Mouse (Mus musculus): Measurements from ENCODE around the gene Camta1. TPM values are rescaled to one million over a fixed set of nuclear protein-coding genes. Genes with fewer than 3 reads are reported as not detected.

Camta1 gene
- polyA plus RNA-seq, 1 experiment from 2014 or later: 83.5 TPM

DNA sequence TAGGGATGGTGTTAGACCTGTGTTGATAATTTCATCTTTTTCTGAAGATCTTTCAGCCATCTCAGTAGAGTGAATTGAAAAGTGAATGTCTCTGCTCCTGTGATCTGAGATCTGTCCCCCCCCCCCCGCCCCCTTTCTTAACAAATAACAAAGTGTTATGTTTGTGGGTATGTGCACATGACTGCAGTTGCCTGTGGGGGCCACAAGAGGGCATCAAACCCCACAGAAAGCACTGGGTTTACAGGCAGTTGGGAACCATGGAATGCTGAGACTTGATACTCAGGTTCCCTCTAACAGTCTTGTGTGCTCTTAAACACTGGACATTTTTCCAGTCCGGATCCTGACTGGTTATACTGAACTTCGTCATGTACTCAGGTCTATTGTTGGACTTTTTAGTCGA, 350.6 kb downstream of the Camta1 start:
- Histone ChIP-seq H3K4me1 (ENCODE audit: insufficient read depth, low read length) (no peaks in the 10 kb centered on the region), H3K4me2 (replicated peaks; ENCODE audit: low read depth, low read length) (no peak overlapping the region), H3K9me3 (ENCODE audit: low read length) (peaks cover 3% of the 10 kb centered on the region; the same call in 1 of the 2 replicates), H3K27me3 (ENCODE audit: insufficient read depth, low read length) (no peaks in the 10 kb centered on the region), H3K4me3 (ENCODE audit: low read length) (no peak overlapping the region), H3K36me3 (ENCODE audit: insufficient read depth, low read length) (no peaks in the 10 kb centered on the region), H3K27ac (ENCODE audit: low read length) (no peak overlapping the region), H3K9ac (replicated peaks; ENCODE audit: low read length) (no peak overlapping the region)
- ATAC-seq (ENCODE audit: low FRiP score, low TSS enrichment): no peak
- WGBS: 85% methylated on average over 4 of the region's 4 CpGs

DNA sequence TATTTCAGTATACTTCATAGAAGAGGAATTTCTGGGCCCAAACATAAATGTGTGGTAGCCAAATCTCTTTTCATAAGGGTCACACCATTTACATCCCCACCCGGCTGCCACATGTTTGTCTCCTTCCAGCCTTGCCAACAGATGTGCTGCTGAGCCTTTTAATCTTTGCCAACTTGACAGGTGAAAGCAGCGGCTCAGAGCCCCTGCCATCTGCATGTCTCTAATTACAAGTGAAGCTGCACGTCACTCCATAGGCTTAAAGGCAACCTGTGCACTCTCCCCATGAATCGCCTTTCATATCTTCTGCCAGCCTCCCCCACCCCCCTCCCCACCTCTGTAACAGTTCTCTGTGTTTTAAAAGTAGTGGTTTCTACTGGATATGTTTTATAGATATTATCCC, 351.3 kb downstream of the Camta1 start:
- Histone ChIP-seq H3K4me3 (ENCODE audit: low read length) (no peak overlapping the region), H3K4me1 (ENCODE audit: insufficient read depth, low read length) (no peaks in the 10 kb centered on the region), H3K36me3 (ENCODE audit: insufficient read depth, low read length) (no peaks in the 10 kb centered on the region), H3K9ac (replicated peaks; ENCODE audit: low read length) (no peak overlapping the region), H3K4me2 (replicated peaks; ENCODE audit: low read depth, low read length) (no peak overlapping the region), H3K27me3 (ENCODE audit: insufficient read depth, low read length) (no peaks in the 10 kb centered on the region), H3K9me3 (ENCODE audit: low read length) (0 out of 2 replicates have a peak, but pooled peaks cover 3% of the 10 kb centered on the region), H3K27ac (ENCODE audit: low read length) (no peak overlapping the region)
- ATAC-seq (ENCODE audit: low FRiP score, low TSS enrichment): no peak
- 40% methylated on average over 4 of the region's 4 CpGs for WGBS

DNA sequence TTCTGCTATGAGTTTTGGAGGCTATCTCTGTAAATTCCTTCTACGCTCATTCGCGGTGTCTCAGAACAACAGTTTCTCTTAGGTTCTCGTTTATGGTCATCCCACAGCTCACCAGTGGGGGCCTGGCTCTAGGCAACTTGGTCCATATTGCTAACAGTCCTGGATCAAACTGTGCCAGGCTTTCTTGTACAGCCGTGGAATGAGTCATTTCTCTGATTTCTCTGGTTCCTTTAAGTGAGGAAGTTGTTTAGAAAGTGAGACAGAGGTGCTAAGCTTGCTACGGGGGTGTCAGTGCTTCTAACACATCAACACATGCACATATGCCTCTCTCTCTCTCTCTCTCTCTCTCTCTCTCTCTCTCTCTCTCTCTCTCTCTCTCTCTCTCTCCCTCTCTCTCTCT, 355.0 kb downstream of the Camta1 start:
- peaks cover 3% of the 10 kb centered on the region; the same call in 1 of the 2 replicates for H3K9me3 ChIP-seq (ENCODE audit: low read length)
- no peak overlapping the region for H3K27ac ChIP-seq (ENCODE audit: low read length)
- H3K4me1 ChIP-seq (ENCODE audit: insufficient read depth, low read length): no peaks in the 10 kb centered on the region
- no peaks in the 10 kb centered on the region for H3K27me3 ChIP-seq (ENCODE audit: insufficient read depth, low read length)
- H3K36me3 ChIP-seq (ENCODE audit: insufficient read depth, low read length): no peaks in the 10 kb centered on the region
- no peak overlapping the region for H3K9ac ChIP-seq (replicated peaks; ENCODE audit: low read length)
- H3K4me2 ChIP-seq (replicated peaks; ENCODE audit: low read depth, low read length): no peak overlapping the region
- no peak for ATAC-seq (ENCODE audit: low FRiP score, low TSS enrichment)
- 66% methylated on average over 6 of the region's 6 CpGs for WGBS
- no peak overlapping the region for H3K4me3 ChIP-seq (ENCODE audit: low read length)

DNA sequence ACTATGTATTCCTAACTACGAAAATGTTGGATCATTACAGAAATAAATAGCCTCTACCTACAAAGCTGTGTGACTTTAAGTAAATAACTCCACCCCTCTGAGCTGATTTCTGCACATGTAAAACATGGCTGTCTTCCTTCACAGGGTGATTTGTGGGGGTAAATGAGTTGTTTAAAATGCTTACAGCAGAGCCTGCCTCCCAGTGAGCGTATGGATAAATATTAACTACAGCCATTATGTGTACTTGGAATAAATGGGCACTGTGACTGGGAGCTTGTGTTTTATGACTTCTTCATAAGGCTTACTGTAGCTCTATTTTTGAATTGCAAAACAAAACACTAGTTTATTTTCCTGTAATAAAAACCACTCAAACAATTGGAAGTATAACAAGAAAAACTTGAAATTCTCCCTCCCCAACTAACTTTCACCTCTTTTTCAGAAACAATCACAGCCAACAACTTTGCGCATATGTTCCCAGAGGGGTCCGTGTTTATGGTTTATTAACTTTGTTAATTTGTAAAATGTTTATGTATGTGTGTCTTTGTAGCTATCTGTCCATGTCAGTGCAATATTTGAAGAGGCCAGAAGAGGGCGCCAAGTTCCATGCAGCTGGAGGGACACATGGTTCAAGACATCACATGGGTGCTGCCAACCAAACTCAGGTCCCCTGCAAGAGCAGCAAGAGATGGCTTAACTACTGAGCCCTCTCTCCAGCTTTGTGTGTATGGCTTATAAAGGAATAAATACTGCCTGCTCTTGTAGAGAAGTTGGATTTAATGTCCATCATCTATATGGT, 363.0 kb downstream of the Camta1 start:
- ATAC-seq (ENCODE audit: low FRiP score, low TSS enrichment): peak; percentile 44; the same call in 1 of the 2 replicates
- Histone ChIP-seq H3K9me3 (ENCODE audit: low read length) (peaks cover 5% of the 10 kb centered on the region), H3K9ac (replicated peaks; ENCODE audit: low read length) (no peak overlapping the region), H3K4me1 (ENCODE audit: insufficient read depth, low read length) (peaks cover 7% of the 10 kb centered on the region; the same call in 1 of the 2 replicates), H3K4me3 (ENCODE audit: low read length) (no peak overlapping the region), H3K4me2 (replicated peaks; ENCODE audit: low read depth, low read length) (no peak overlapping the region), H3K27ac (ENCODE audit: low read length) (no peak overlapping the region), H3K36me3 (ENCODE audit: insufficient read depth, low read length) (no peaks in the 10 kb centered on the region), H3K27me3 (ENCODE audit: insufficient read depth, low read length) (no peaks in the 10 kb centered on the region)
- WGBS: 66% methylated on average over 5 of the region's 5 CpGs

DNA sequence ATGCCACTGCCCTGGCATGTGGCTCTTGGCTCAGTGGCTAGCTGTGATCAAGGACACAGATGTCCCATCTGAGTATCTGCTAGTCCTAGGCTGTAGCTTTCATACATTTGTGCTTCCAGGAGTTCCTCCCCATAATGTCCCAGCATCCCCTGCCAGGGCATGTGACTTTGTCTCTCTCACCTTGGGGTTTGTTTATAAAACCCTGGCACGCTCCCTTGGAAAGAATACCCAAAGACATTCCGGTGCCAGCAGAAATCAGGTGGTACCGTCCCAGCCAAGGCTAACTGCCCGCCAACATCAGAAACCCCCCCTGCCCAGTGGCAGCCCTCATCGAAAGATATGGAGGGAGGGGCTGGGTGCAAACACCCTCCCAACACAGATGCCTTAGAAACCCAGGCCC, 365.1 kb downstream of the Camta1 start:
- Histone ChIP-seq H3K4me2 (replicated peaks; ENCODE audit: low read depth, low read length) (no peak overlapping the region), H3K4me3 (ENCODE audit: low read length) (no peak overlapping the region), H3K4me1 (ENCODE audit: insufficient read depth, low read length) (peaks cover 11% of the 10 kb centered on the region), H3K9me3 (ENCODE audit: low read length) (peaks cover 5% of the 10 kb centered on the region; the same call in 1 of the 2 replicates), H3K9ac (replicated peaks; ENCODE audit: low read length) (no peak overlapping the region), H3K36me3 (ENCODE audit: insufficient read depth, low read length) (no peaks in the 10 kb centered on the region), H3K27me3 (ENCODE audit: insufficient read depth, low read length) (no peaks in the 10 kb centered on the region), H3K27ac (ENCODE audit: low read length) (no peak overlapping the region)
- no peak for ATAC-seq (ENCODE audit: low FRiP score, low TSS enrichment)
- 88% methylated on average over 5 of the region's 5 CpGs for WGBS

DNA sequence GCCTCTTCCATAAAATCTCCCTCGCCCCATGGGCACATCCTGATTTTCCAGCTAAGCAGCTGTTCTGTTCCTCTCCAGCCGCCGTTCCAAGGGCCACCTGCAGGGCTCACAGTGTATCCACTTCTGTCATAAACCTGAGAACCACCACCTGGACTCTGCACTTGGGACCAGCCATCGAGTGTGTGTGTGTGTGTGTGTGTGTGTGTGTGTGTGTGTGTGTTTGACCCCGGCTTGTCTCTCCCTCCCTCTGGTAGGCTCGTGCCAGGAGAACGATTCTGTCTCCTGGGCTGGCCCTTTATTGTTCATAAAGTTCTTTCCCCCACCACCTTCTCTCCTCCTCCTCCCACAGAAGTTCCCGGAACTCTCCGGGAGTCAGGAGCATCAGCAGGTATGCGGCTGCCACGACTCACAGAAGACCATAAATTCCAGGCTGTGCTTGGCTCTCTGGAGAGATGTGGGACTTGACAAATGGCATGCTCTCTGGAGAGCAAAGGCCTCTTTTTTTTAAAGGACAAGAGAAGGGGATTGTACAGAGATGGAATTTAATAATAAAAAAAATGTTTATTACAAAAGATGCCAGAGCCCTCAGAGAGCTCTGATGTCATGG, 366.3 kb downstream of the Camta1 start:
- Histone ChIP-seq H3K9ac (replicated peaks; ENCODE audit: low read length) (no peak overlapping the region), H3K9me3 (ENCODE audit: low read length) (peaks cover 5% of the 10 kb centered on the region; the same call in 1 of the 2 replicates), H3K4me3 (ENCODE audit: low read length) (no peak overlapping the region), H3K27ac (ENCODE audit: low read length) (no peak overlapping the region), H3K4me2 (replicated peaks; ENCODE audit: low read depth, low read length) (no peak overlapping the region), H3K27me3 (ENCODE audit: insufficient read depth, low read length) (no peaks in the 10 kb centered on the region), H3K36me3 (ENCODE audit: insufficient read depth, low read length) (no peaks in the 10 kb centered on the region), H3K4me1 (ENCODE audit: insufficient read depth, low read length) (peaks cover 11% of the 10 kb centered on the region)
- 13% methylated on average over 11 of the region's 11 CpGs for WGBS
- ATAC-seq (ENCODE audit: low FRiP score, low TSS enrichment): peak; percentile 75

DNA sequence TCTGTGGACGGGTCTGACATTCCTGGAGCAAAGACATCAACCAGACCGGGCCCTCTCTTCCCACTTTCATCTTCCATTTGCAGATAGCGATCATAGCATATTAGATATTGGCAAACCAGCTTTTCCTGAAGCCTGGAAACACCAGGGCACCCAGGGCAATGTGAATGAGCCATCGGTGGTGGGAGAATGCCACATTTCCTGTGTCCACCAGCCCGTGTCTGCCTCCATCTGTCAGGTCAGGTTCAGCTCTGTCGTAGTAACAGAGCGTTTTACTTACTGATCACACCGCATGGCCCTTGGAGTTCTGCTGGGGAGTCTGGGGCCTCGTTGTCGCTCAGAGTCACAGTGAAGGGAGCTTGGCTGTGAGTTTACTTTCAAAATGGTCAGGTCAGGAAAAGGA, 368.9 kb downstream of the Camta1 start:
- Histone ChIP-seq H3K27me3 (ENCODE audit: insufficient read depth, low read length) (no peaks in the 10 kb centered on the region), H3K4me1 (ENCODE audit: insufficient read depth, low read length) (peaks cover 11% of the 10 kb centered on the region), H3K4me3 (ENCODE audit: low read length) (no peak overlapping the region), H3K9ac (replicated peaks; ENCODE audit: low read length) (no peak overlapping the region), H3K27ac (ENCODE audit: low read length) (no peak overlapping the region), H3K4me2 (replicated peaks; ENCODE audit: low read depth, low read length) (no peak overlapping the region), H3K9me3 (ENCODE audit: low read length) (no peaks in the 10 kb centered on the region), H3K36me3 (ENCODE audit: insufficient read depth, low read length) (no peaks in the 10 kb centered on the region)
- WGBS: 39% methylated on average over 10 of the region's 10 CpGs
- no peak for ATAC-seq (ENCODE audit: low FRiP score, low TSS enrichment)

DNA sequence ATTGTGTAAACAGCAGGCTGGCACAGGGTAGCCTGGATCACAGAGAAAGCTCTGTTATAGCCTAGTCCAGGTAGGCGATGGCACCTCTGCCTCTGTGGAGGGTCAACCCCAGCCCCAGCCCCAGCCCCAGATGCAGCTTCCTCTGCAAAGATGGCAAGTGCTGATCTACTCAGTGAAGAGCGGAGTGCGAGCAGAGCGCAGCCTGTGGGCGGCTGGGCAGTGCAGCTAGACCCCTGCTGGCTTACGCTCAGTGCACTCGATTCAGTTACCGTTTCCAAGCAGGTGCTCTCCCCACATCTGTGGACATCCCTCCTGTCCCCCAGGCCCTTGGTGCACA, 377.7 kb downstream of the Camta1 start:
- H3K9ac ChIP-seq (replicated peaks; ENCODE audit: low read length): no peak overlapping the region
- no peaks in the 10 kb centered on the region for H3K4me1 ChIP-seq (ENCODE audit: insufficient read depth, low read length)
- H3K4me3 ChIP-seq (ENCODE audit: low read length): no peak overlapping the region
- no peaks in the 10 kb centered on the region for H3K9me3 ChIP-seq (ENCODE audit: low read length)
- 48% methylated on average over 8 of the region's 8 CpGs for WGBS
- ATAC-seq (ENCODE audit: low FRiP score, low TSS enrichment): no peak
- H3K36me3 ChIP-seq (ENCODE audit: insufficient read depth, low read length): no peaks in the 10 kb centered on the region
- no peak overlapping the region for H3K27ac ChIP-seq (ENCODE audit: low read length)
- no peak overlapping the region for H3K4me2 ChIP-seq (replicated peaks; ENCODE audit: low read depth, low read length)
- peaks cover 8% of the 10 kb centered on the region; the same call in 1 of the 2 replicates for H3K27me3 ChIP-seq (ENCODE audit: insufficient read depth, low read length)

DNA sequence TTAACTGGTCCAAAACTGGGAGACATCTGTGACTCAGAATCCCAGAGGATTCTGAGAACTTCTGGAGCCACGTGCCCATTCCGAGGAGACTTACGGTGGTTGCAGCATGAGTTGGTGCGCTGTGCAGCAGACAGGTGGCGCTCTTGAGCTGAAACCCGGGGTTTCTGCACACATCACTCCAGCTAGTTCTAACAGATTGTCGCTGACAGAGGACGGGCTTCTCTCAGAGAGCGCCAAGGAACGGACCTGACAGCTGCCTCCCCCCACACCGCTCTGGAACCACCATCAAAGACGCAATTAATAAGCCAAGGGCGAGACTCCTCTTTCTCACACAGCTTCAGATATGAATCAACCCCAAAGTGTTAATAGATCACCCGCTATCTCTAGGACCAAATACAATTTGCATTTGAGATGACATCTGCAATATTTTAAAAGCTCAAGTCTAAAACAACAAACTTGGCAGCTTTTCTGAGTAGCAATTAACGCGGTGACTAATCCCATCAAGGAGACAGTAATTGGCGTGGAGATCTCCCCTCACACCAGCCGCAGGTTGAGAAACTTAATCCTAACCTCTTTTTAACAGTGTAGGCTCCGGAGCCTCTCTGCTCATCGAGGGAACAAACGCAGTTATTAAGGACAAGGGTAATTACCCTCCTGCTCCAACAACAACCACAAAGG, 378.2 kb downstream of the Camta1 start:
- Histone ChIP-seq H3K4me2 (replicated peaks; ENCODE audit: low read depth, low read length) (no peak overlapping the region), H3K9me3 (ENCODE audit: low read length) (no peaks in the 10 kb centered on the region), H3K27me3 (ENCODE audit: insufficient read depth, low read length) (peaks cover 8% of the 10 kb centered on the region; the same call in 1 of the 2 replicates), H3K4me3 (ENCODE audit: low read length) (no peak overlapping the region), H3K36me3 (ENCODE audit: insufficient read depth, low read length) (no peaks in the 10 kb centered on the region), H3K27ac (ENCODE audit: low read length) (no peak overlapping the region), H3K4me1 (ENCODE audit: insufficient read depth, low read length) (no peaks in the 10 kb centered on the region), H3K9ac (replicated peaks; ENCODE audit: low read length) (no peak overlapping the region)
- WGBS: 11% methylated on average over 21 of the region's 21 CpGs
- ATAC-seq (ENCODE audit: low FRiP score, low TSS enrichment): peak; percentile 80; the same call in 1 of the 2 replicates

Data from kidney, embryonic 16.5 days (tissue).